Mouse (Mus musculus) kidney, postnatal 0 days (tissue): ENCODE results near the gene Abca1. TPM values are rescaled to one million over a fixed set of nuclear protein-coding genes. Genes with fewer than 3 reads are reported as not detected.
A peak's percentile ranks its signal among the peaks of the same experiment; 100 is the strongest.

Experiments used
- ATAC-seq: fragments of 200-750 bp; cut with Nextera tagmentation; replicated peaks from 2 replicates; pipeline ENCODE4 v1.8.0; 2017; ENCODE audit warnings: low read depth, moderate number of reproducible peaks, moderate TSS enrichment, moderate library complexity; ENCODE audit not compliant: low FRiP score
- DNase-seq: peaks from one replicate; pipeline ENCODE4 v3.0.0-alpha.2; 2016; ENCODE audit warnings: low spot score
- H3K27ac ChIP-seq: fragments of 300-500 bp; sonication (generic); 2 replicates; pipeline ENCODE4 v1.5.1; 2014; ENCODE audit warnings: mild to moderate bottlenecking
- H3K27me3 ChIP-seq: fragments of 300-500 bp; sonication (generic); 2 replicates; pipeline ENCODE4 v1.6.1; 2014; ENCODE audit warnings: low read length, mixed read lengths; ENCODE audit not compliant: insufficient read depth
- H3K36me3 ChIP-seq: fragments of 300-500 bp; sonication (generic); 2 replicates; pipeline ENCODE4 v1.6.1; 2014; ENCODE audit warnings: low read length, mixed read lengths; ENCODE audit not compliant: insufficient read depth
- H3K4me1 ChIP-seq: fragments of 300-500 bp; sonication (generic); replicated peaks from 2 replicates; pipeline ENCODE4 v1.6.1; 2014; ENCODE audit warnings: antibody characterized with exemption, low read length, mixed read lengths; ENCODE audit not compliant: insufficient read depth
- H3K4me2 ChIP-seq: fragments of 300-500 bp; sonication (generic); 2 replicates; pipeline ENCODE4 v1.6.1; 2014; ENCODE audit warnings: mild to moderate bottlenecking, low read length, moderate library complexity, mixed read lengths
- H3K4me3 ChIP-seq: fragments of 300-500 bp; sonication (generic); replicated peaks from 2 replicates; pipeline ENCODE4 v1.5.1; 2014; ENCODE audit warnings: low read depth, low read length
- H3K9ac ChIP-seq: fragments of 300-500 bp; sonication (generic); 2 replicates; pipeline ENCODE4 v1.6.1; 2014; ENCODE audit warnings: low read depth, low read length
- H3K9me3 ChIP-seq: fragments of 300-500 bp; sonication (generic); replicated peaks from 2 replicates; pipeline ENCODE4 v1.6.1; 2016; ENCODE audit warnings: low read length, inconsistent platforms, mixed read lengths
- CTCF ChIP-seq: IDR thresholded peaks from 2 replicates; pipeline ENCODE4 v1.5.1; 2016; ENCODE audit warnings: antibody characterized with exemption, low read depth, mild to moderate bottlenecking, moderate library complexity
- WGBS: fragments of 180-500 bp; shearing (Covaris S2); extraction: QIAGEN DNeasy Blood & Tissue Kit; methylation state at CpG from one replicate; pipeline ENCODE4 v1.1.7; 2014; 5-methylcytosine and 5-hydroxymethylcytosine counted together
- polyA plus RNA-seq: library from polyadenylated mRNA; unstranded; fragments of >200 nt; fragmentation: Nextera tagmentation; extraction: Ambion mirVana; gene quantifications from 2 replicates; pipeline ENCODE4 v1.2.1, GENCODE M21; 2015

Abca1 gene
- polyA plus RNA-seq, 1 experiment from 2014 or later, result 4.7 TPM

GRCm38 (mm10) chr4:53043819-53044218, 115.9 kb downstream of the Abca1 start:
- H3K4me2 ChIP-seq, result no peak overlapping the region
- H3K27me3 ChIP-seq, result no peaks in the 10 kb centered on the region
- peaks cover 16% of the 10 kb centered on the region for H3K36me3 ChIP-seq
- ATAC-seq, result no peak
- no peak overlapping the region for H3K9ac ChIP-seq
- no peak overlapping the region for H3K4me3 ChIP-seq
- H3K4me1 ChIP-seq, result no peaks in the 10 kb centered on the region
- WGBS, result 90% methylated on average over 8 of the region's 8 CpGs
- no peaks in the 10 kb centered on the region for H3K9me3 ChIP-seq
- TF ChIP-seq CTCF, result no peak
- no peak for DNase-seq
- H3K27ac ChIP-seq, result no peak overlapping the region

GRCm38 (mm10) chr4:53030326-53030948, 129.3 kb downstream of the Abca1 start:
- H3K4me1 ChIP-seq, result no peaks in the 10 kb centered on the region
- 40% methylated on average over 8 of the region's 8 CpGs for WGBS
- H3K4me2 ChIP-seq, result no peak overlapping the region
- no peaks in the 10 kb centered on the region for H3K9me3 ChIP-seq
- H3K27ac ChIP-seq, result no peak overlapping the region
- ATAC-seq (no peak), DNase-seq (peak; percentile 55)
- no peak overlapping the region for H3K9ac ChIP-seq
- TF ChIP-seq CTCF, result peak; percentile 67
- no peak overlapping the region for H3K4me3 ChIP-seq
- no peaks in the 10 kb centered on the region for H3K27me3 ChIP-seq
- H3K36me3 ChIP-seq, result no peaks in the 10 kb centered on the region

GRCm38 (mm10) chr4:53027811-53028210, 131.9 kb downstream of the Abca1 start:
- H3K4me3 ChIP-seq, result no peak overlapping the region
- H3K27me3 ChIP-seq, result no peaks in the 10 kb centered on the region
- H3K27ac ChIP-seq, result no peak overlapping the region
- H3K9ac ChIP-seq, result no peak overlapping the region
- no peak overlapping the region for H3K4me2 ChIP-seq
- ATAC-seq (no peak), DNase-seq (no peak)
- no peak for TF ChIP-seq CTCF
- no peaks in the 10 kb centered on the region for H3K4me1 ChIP-seq
- 87% methylated on average over 3 of the region's 3 CpGs for WGBS
- peaks cover 6% of the 10 kb centered on the region; the same call in 1 of the 2 replicates for H3K36me3 ChIP-seq
- H3K9me3 ChIP-seq, result no peaks in the 10 kb centered on the region

- Histone ChIP-seq H3K4me1 (no peaks in the 10 kb centered on the region), H3K27me3 (no peaks in the 10 kb centered on the region), H3K9me3 (no peaks in the 10 kb centered on the region), H3K9ac (no peak overlapping the region), H3K36me3 (peaks cover 10% of the 10 kb centered on the region; the same call in 1 of the 2 replicates), H3K4me3 (no peak overlapping the region), H3K4me2 (no peak overlapping the region), H3K27ac (no peak overlapping the region)
- TF ChIP-seq CTCF, result no peak
- DNase-seq, result no peak
- WGBS, result 85% methylated on average over 4 of the region's 4 CpGs
- ATAC-seq, result no peak
Observed at GRCm38 (mm10) chr4:53024397-53024796, 135.3 kb downstream of the Abca1 start.

GRCm38 (mm10) chr4:53023189-53023925, 136.3 kb downstream of the Abca1 start:
- Histone ChIP-seq H3K4me3 (no peak overlapping the region), H3K9me3 (no peaks in the 10 kb centered on the region), H3K4me2 (no peak overlapping the region), H3K36me3 (peaks cover 13% of the 10 kb centered on the region; the same call in 1 of the 2 replicates), H3K27ac (no peak overlapping the region), H3K27me3 (no peaks in the 10 kb centered on the region), H3K4me1 (no peaks in the 10 kb centered on the region), H3K9ac (no peak overlapping the region)
- DNase-seq, result no peak
- 87% methylated on average over 14 of the region's 14 CpGs for WGBS
- TF ChIP-seq CTCF, result no peak
- ATAC-seq, result no peak; the same call in 1 of the 2 replicates

- Histone ChIP-seq H3K4me2 (no peak overlapping the region), H3K4me3 (no peak overlapping the region), H3K4me1 (no peaks in the 10 kb centered on the region), H3K27me3 (no peaks in the 10 kb centered on the region), H3K27ac (no peak overlapping the region), H3K9ac (no peak overlapping the region), H3K9me3 (no peaks in the 10 kb centered on the region), H3K36me3 (peaks cover 30% of the 10 kb centered on the region)
- DNase-seq (no peak), ATAC-seq (no peak)
- 79% methylated on average over 1 of the region's 1 CpGs for WGBS
- TF ChIP-seq CTCF, result no peak
Observed at GRCm38 (mm10) chr4:53018392-53018791, 141.3 kb downstream of the Abca1 start.
